Mouse (Mus musculus) heart, adult 2 months (tissue): ENCODE results near the gene Msmb. TPM values are rescaled to one million over a fixed set of nuclear protein-coding genes. Genes with fewer than 3 reads are reported as not detected.

ENCODE experiments used
- DNase-seq, 2 experiments: peaks; one replicate each; pipeline ENCODE4 v3.0.0; 2021
- H3K27ac ChIP-seq: fragments of 200-600 bp; 2 replicates; pipeline ENCODE4 v1.8.1; 2022
- H3K27me3 ChIP-seq: fragments of 200-500 bp; 2 replicates; pipeline ENCODE4 v1.6.1; 2012; ENCODE audit warnings: mild to moderate bottlenecking, low read length, inconsistent platforms, mixed read lengths; ENCODE audit not compliant: control insufficient read depth, insufficient read depth
- H3K36me3 ChIP-seq: fragments of 200-500 bp; 2 replicates; pipeline ENCODE4 v1.6.1; 2012; ENCODE audit warnings: low read length, inconsistent platforms; ENCODE audit not compliant: control insufficient read depth, insufficient read depth
- H3K4me1 ChIP-seq: fragments of 200-500 bp; 2 replicates; pipeline ENCODE4 v1.6.1; 2011; ENCODE audit warnings: low read length; ENCODE audit not compliant: control insufficient read depth, insufficient read depth
- H3K4me3 ChIP-seq: fragments of 200-600 bp; 2 replicates; pipeline ENCODE4 v1.8.1; 2022
- H3K79me2 ChIP-seq: fragments of 200-500 bp; replicated peaks from 2 replicates; pipeline ENCODE4 v1.6.1; 2012; ENCODE audit warnings: mild to moderate bottlenecking, inconsistent platforms, low read length, moderate library complexity, mixed read lengths; ENCODE audit not compliant: control insufficient read depth, insufficient read depth
- H3K9ac ChIP-seq: fragments of 200-500 bp; 2 replicates; pipeline ENCODE4 v1.6.1; 2012; ENCODE audit warnings: low read depth, mild to moderate bottlenecking, control low read depth, inconsistent platforms, low read length, mixed read lengths
- CTCF ChIP-seq: fragments of 200-600 bp; IDR thresholded peaks from 2 replicates; pipeline ENCODE4 v1.8.1; 2022; ENCODE audit warnings: antibody characterized with exemption, mild to moderate bottlenecking, moderate library complexity
- EP300 ChIP-seq: fragments of 200-500 bp; IDR thresholded peaks from 2 replicates; pipeline ENCODE4 v1.6.1; 2011; ENCODE audit warnings: low read depth, low read length, control low read depth; ENCODE audit not compliant: insufficient read depth
- POLR2A ChIP-seq: fragments of 200-500 bp; IDR thresholded peaks from 2 replicates; pipeline ENCODE4 v1.6.1; 2011; ENCODE audit warnings: mild to moderate bottlenecking, low read depth, low read length, control low read depth; ENCODE audit not compliant: insufficient read depth
- WGBS: fragments of 180-500 bp; shearing (Covaris S2); methylation state at CpG from one replicate; pipeline ENCODE4 v1.1.7; 2018; 5-methylcytosine and 5-hydroxymethylcytosine counted together
- intact Hi-C: fragments of 180-260 bp; cut with DNase I; formaldehyde crosslinking; loops from one replicate; pipeline ENCODE4 v1.15.1; 2025
- polyA plus RNA-seq: library from polyadenylated mRNA; depleted of rRNA; stranded (reverse); fragments of >200 nt; gene quantifications from 2 replicates; pipeline ENCODE4 v1.2.3, GENCODE M21; 2012
- total RNA-seq, 2 experiments: library from RNA; stranded (reverse); gene quantifications; 2 replicates each; pipeline ENCODE4 v1.2.3; 2021

The Msmb gene
- total and polyA plus RNA-seq, 3 experiments = not detected

- H3K36me3 ChIP-seq = peaks cover 12% of the 10 kb centered on the region
- 2% methylated on average over 42 of the region's 42 CpGs for WGBS
- peak overlapping the region; percentile 69 for H3K9ac ChIP-seq
- H3K79me2 ChIP-seq = peaks cover 4% of the 10 kb centered on the region
- DNase-seq = peak; percentile 75 to 78
- intact Hi-C loops = no loop called here
- H3K4me3 ChIP-seq = peak overlapping the region; percentile 31
- H3K4me1 ChIP-seq = peaks cover 5% of the 10 kb centered on the region
- TF ChIP-seq CTCF (peak; percentile 25; the same call in 1 of the 2 replicates), EP300 (no peak), POLR2A (peak; percentile 39; the same call in 1 of the 2 replicates)
- H3K27ac ChIP-seq = peak overlapping the region; percentile 60
- H3K27me3 ChIP-seq = no peaks in the 10 kb centered on the region
These were observed 23.6 kb downstream of the Msmb start for GRCm38 (mm10) chr14:32165278-32166061.

GRCm38 (mm10) chr14:32166062-32166441, 24.2 kb downstream of the Msmb start:
- Histone ChIP-seq H3K27ac (no peak overlapping the region), H3K27me3 (no peaks in the 10 kb centered on the region), H3K9ac (no peak overlapping the region), H3K36me3 (peaks cover 14% of the 10 kb centered on the region), H3K79me2 (peaks cover 4% of the 10 kb centered on the region), H3K4me3 (no peak overlapping the region; the same call in 1 of the 2 replicates), H3K4me1 (peaks cover 3% of the 10 kb centered on the region)
- intact Hi-C loops = no loop called here
- DNase-seq = no peak
- 62% methylated on average over 2 of the region's 2 CpGs for WGBS
- TF ChIP-seq POLR2A (no peak), CTCF (no peak), EP300 (no peak)

- H3K4me3 ChIP-seq = no peak overlapping the region
- peaks cover 2% of the 10 kb centered on the region; the same call in 1 of the 2 replicates for H3K4me1 ChIP-seq
- H3K79me2 ChIP-seq = peaks cover 4% of the 10 kb centered on the region
- 71% methylated on average over 1 of the region's 1 CpGs for WGBS
- H3K27me3 ChIP-seq = no peaks in the 10 kb centered on the region
- no peak overlapping the region for H3K27ac ChIP-seq
- no peak overlapping the region for H3K9ac ChIP-seq
- no peak for DNase-seq
- intact Hi-C loops = no loop called here
- peaks cover 11% of the 10 kb centered on the region for H3K36me3 ChIP-seq
- TF ChIP-seq CTCF (no peak), EP300 (no peak), POLR2A (no peak)
These were observed 25.0 kb downstream of the Msmb start for GRCm38 (mm10) chr14:32166840-32167239.

GRCm38 (mm10) chr14:32167326-32167725, 25.5 kb downstream of the Msmb start:
- intact Hi-C loops = no loop called here
- Histone ChIP-seq H3K4me3 (no peak overlapping the region), H3K4me1 (peaks cover 2% of the 10 kb centered on the region; the same call in 1 of the 2 replicates), H3K27ac (no peak overlapping the region), H3K27me3 (no peaks in the 10 kb centered on the region), H3K36me3 (peaks cover 10% of the 10 kb centered on the region), H3K9ac (no peak overlapping the region), H3K79me2 (peaks cover 3% of the 10 kb centered on the region)
- 89% methylated on average over 5 of the region's 5 CpGs for WGBS
- no peak for TF ChIP-seq POLR2A
- TF ChIP-seq EP300 = no peak
- TF ChIP-seq CTCF = no peak
- DNase-seq = no peak

GRCm38 (mm10) chr14:32168653-32169231, 26.9 kb downstream of the Msmb start:
- TF ChIP-seq CTCF (no peak), EP300 (no peak), POLR2A (no peak)
- H3K36me3 ChIP-seq = peaks cover 12% of the 10 kb centered on the region
- H3K27me3 ChIP-seq = no peaks in the 10 kb centered on the region
- no peak for DNase-seq
- intact Hi-C loops = no loop called here
- no peak overlapping the region for H3K9ac ChIP-seq
- 32% methylated on average over 3 of the region's 3 CpGs for WGBS
- H3K79me2 ChIP-seq = peaks cover 2% of the 10 kb centered on the region
- peaks cover 2% of the 10 kb centered on the region; the same call in 1 of the 2 replicates for H3K4me1 ChIP-seq
- no peak overlapping the region for H3K27ac ChIP-seq
- no peak overlapping the region for H3K4me3 ChIP-seq

- Histone ChIP-seq H3K27ac (no peak overlapping the region), H3K27me3 (no peaks in the 10 kb centered on the region), H3K4me3 (no peak overlapping the region), H3K4me1 (peaks cover 2% of the 10 kb centered on the region; the same call in 1 of the 2 replicates), H3K36me3 (peaks cover 12% of the 10 kb centered on the region), H3K9ac (no peak overlapping the region), H3K79me2 (peaks cover 2% of the 10 kb centered on the region)
- TF ChIP-seq POLR2A = no peak
- TF ChIP-seq EP300 = no peak
- no peak for DNase-seq
- intact Hi-C loops = no loop called here
- 84% methylated on average over 4 of the region's 4 CpGs for WGBS
These were observed 28.3 kb downstream of the Msmb start for GRCm38 (mm10) chr14:32170137-32170536.
